Mouse (Mus musculus) kidney, embryonic 14.5 days (tissue): ENCODE results near the gene Ciita. TPM values are rescaled to one million over a fixed set of nuclear protein-coding genes. Genes with fewer than 3 reads are reported as not detected.
A peak's percentile ranks its signal among the peaks of the same experiment; 100 is the strongest.

Experiments used
- ATAC-seq: fragments of 200-750 bp; cut with Nextera tagmentation; 2 replicates; pipeline ENCODE4 v1.8.0; 2017; ENCODE audit warnings: moderate number of reproducible peaks, mild to moderate bottlenecking, moderate TSS enrichment, moderate library complexity; ENCODE audit not compliant: low FRiP score, low TSS enrichment
- H3K27ac ChIP-seq: fragments of 300-500 bp; sonication (generic); 2 replicates; pipeline ENCODE4 v1.5.1; 2014; ENCODE audit warnings: low read depth, mild to moderate bottlenecking, low read length, moderate library complexity, mixed read lengths
- H3K27me3 ChIP-seq: fragments of 300-500 bp; sonication (generic); 2 replicates; pipeline ENCODE4 v1.6.1; 2014; ENCODE audit warnings: mild to moderate bottlenecking, low read length; ENCODE audit not compliant: control insufficient read depth, insufficient read depth
- H3K36me3 ChIP-seq: fragments of 300-500 bp; sonication (generic); 2 replicates; pipeline ENCODE4 v1.6.1; 2014; ENCODE audit warnings: low read length, mixed read lengths; ENCODE audit not compliant: control insufficient read depth, insufficient read depth
- H3K4me1 ChIP-seq: fragments of 300-500 bp; sonication (generic); 2 replicates; pipeline ENCODE4 v1.6.1; 2014; ENCODE audit warnings: low read length, mixed read lengths; ENCODE audit not compliant: control insufficient read depth, insufficient read depth
- H3K4me2 ChIP-seq: fragments of 300-500 bp; sonication (generic); replicated peaks from 2 replicates; pipeline ENCODE4 v1.6.1; 2014; ENCODE audit warnings: low read depth, mild to moderate bottlenecking, low read length
- H3K4me3 ChIP-seq: fragments of 300-500 bp; sonication (generic); 2 replicates; pipeline ENCODE4 v1.5.1; 2014; ENCODE audit warnings: mild to moderate bottlenecking, low read length
- H3K9ac ChIP-seq: fragments of 300-500 bp; sonication (generic); 2 replicates; pipeline ENCODE4 v1.6.1; 2014; ENCODE audit warnings: low read depth, mild to moderate bottlenecking, low read length, moderate library complexity
- H3K9me3 ChIP-seq: fragments of 300-500 bp; sonication (generic); 2 replicates; pipeline ENCODE4 v1.6.1; 2016; ENCODE audit warnings: low read length; ENCODE audit not compliant: control insufficient read depth
- WGBS: fragments of 180-500 bp; shearing (Covaris S2); extraction: QIAGEN DNeasy Blood & Tissue Kit; methylation state at CpG from one replicate; pipeline ENCODE4 v1.1.7; 2014; 5-methylcytosine and 5-hydroxymethylcytosine counted together
- polyA plus RNA-seq: library from polyadenylated mRNA; unstranded; fragments of >200 nt; fragmentation: Nextera tagmentation; extraction: Ambion mirVana; gene quantifications from 2 replicates; pipeline ENCODE4 v1.2.1, GENCODE M21; 2014

The Ciita gene
- polyA plus RNA-seq, 1 experiment from 2014 or later: 1.4 TPM

DNA sequence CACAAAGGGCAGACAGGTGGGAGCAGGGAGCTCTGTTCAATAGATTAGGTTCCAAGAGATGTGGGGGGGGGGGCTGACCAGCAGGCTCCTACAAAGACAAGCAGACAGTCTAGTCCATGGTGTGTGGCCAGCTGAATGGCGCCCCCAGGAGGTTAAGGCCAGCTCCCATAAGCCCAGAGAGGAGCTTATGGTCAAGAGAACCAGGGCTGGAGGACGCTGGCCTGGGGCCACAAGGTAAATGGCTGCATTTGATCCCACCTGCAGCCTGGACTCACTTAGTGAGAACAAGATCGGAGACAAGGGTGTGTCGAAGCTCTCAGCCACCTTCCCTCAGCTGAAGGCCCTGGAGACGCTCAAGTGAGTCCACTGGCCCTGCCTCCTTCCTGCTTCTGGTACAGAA lies 38.2 kb downstream of the Ciita start:
- peak; percentile 33; the same call in 1 of the 2 replicates for ATAC-seq
- WGBS: 62% methylated on average over 5 of the region's 5 CpGs
- H3K4me1 ChIP-seq: peaks cover 6% of the 10 kb centered on the region; the same call in 1 of the 2 replicates
- H3K9me3 ChIP-seq: no peaks in the 10 kb centered on the region
- H3K36me3 ChIP-seq: no peaks in the 10 kb centered on the region
- H3K27me3 ChIP-seq: no peaks in the 10 kb centered on the region
- no peak overlapping the region for H3K4me2 ChIP-seq
- H3K27ac ChIP-seq: no peak overlapping the region
- no peak overlapping the region for H3K9ac ChIP-seq
- no peak overlapping the region for H3K4me3 ChIP-seq

DNA sequence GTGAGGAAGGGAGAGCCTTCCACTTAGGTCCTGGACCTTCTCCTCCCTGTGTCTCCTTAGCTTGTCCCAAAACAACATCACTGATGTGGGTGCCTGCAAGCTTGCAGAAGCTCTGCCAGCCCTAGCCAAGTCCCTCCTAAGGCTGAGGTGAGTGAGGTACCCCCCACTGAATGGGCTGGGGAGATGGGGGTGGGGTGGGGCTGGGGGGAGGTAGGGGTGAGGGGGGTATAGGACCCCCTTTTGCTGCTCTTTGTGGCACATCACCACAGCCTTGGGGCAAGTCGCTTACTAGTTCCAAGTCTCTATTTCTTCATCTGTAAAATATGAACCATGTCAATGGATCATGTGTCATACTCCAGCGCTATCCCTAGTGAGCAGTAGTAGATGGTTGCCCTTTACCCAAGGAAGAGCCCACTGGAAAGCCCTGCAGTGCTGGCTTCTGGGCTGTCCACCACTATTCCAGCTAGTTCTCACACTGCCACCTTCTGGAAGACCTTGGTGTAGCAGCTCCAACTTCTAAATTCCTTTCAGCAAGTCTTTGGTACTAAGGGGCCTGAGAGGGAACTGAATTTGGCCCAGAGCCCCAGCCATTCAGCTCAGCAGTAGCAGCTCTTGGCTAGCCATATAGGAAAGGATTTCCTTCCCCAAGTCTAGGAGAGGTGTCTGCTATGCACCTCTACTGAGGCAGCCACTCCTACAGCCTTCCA lies 41.2 kb downstream of the Ciita start:
- peak; percentile 73; the same call in 1 of the 2 replicates for ATAC-seq
- Histone ChIP-seq H3K9me3 (no peaks in the 10 kb centered on the region), H3K4me3 (no peak overlapping the region), H3K4me2 (no peak overlapping the region), H3K27ac (no peak overlapping the region), H3K9ac (no peak overlapping the region), H3K27me3 (no peaks in the 10 kb centered on the region), H3K36me3 (no peaks in the 10 kb centered on the region), H3K4me1 (peaks cover 6% of the 10 kb centered on the region; the same call in 1 of the 2 replicates)
- 33% methylated on average over 2 of the region's 2 CpGs for WGBS

DNA sequence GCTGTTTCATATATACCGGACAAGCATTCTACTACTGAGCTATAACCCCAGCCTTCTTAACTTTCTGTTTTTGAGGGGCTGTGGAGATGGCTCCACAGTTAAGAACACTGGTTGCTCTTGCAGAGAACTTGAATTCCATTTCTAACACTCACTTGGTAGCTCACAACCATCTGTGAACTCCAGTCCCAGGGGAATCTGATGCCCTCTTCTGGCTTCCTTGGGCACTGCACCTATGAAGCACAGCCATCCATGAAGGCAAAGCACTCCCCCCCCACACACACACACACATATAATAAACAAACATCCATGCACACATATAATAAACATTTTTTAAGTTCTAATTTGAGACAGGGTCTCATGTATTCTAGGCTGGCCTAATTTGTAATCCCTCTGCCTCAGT lies 43.0 kb downstream of the Ciita start:
- no peak for ATAC-seq
- H3K9me3 ChIP-seq: no peaks in the 10 kb centered on the region

DNA sequence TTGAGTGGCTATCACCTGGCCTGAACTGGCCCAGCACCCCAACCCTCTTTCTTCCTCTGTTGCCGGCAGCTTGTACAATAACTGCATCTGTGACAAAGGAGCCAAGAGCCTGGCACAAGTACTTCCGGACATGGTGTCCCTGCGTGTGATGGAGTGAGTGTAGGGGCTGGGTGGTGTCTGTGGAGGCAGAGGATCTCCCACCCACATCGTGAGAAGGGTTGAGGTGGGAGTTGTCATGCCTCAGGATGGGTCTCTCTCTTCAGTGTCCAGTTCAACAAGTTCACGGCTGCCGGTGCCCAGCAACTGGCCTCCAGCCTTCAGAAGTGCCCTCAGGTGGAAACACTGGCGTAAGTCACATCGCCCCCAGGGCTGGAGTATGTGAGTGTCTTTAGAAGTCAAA lies 43.8 kb downstream of the Ciita start:
- Histone ChIP-seq H3K4me3 (no peak overlapping the region), H3K9me3 (no peaks in the 10 kb centered on the region), H3K4me1 (no peaks in the 10 kb centered on the region), H3K27me3 (no peaks in the 10 kb centered on the region), H3K4me2 (no peak overlapping the region), H3K9ac (no peak overlapping the region), H3K36me3 (no peaks in the 10 kb centered on the region), H3K27ac (no peak overlapping the region)
- 83% methylated on average over 8 of the region's 8 CpGs for whole genome bisulfite sequencing
- no peak for ATAC-seq

More for the DNA sequence above, 43.0 kb downstream of the Ciita start:
- H3K27me3 ChIP-seq: no peaks in the 10 kb centered on the region
- no peaks in the 10 kb centered on the region for H3K4me1 ChIP-seq
- WGBS: 94% methylated on average over 1 of the region's 1 CpGs
- H3K27ac ChIP-seq: no peak overlapping the region
- H3K4me3 ChIP-seq: no peak overlapping the region
- H3K4me2 ChIP-seq: no peak overlapping the region
- no peak overlapping the region for H3K9ac ChIP-seq
- H3K36me3 ChIP-seq: no peaks in the 10 kb centered on the region

DNA sequence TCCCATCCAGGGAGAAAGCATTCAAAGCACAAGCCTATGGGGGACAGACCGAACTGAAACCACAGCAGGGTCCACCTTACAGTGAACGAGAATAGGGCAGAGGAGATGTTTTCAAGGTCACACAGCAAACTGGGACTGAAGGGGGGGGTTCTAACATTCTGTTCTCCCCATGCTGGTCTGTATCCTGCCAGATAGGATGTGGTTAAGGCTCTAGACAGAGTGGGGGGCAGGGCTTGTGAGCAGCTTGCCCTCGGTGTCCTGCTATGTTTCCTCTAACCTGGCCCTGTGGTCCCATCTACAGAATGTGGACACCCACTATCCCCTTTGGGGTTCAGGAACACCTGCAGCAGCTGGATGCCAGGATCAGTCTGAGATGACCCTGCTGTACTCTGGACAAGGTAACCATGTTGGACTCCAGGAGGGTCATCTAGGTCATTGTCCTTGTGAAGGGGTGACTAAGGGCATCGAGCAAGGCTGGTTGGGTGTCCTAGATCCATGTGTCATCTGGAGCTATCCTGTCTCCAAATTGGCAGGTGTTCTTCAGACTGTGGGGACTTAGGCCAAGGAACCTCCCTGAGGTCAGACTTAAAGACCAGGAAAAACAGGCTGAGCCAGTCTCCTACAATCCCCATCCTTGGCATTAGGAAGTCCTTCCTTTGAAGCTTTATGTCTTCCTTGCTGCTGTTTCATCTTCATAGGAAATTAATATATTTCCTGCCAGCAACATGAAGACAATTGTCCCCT lies 45.2 kb downstream of the Ciita start:
- no peaks in the 10 kb centered on the region for H3K4me1 ChIP-seq
- H3K9ac ChIP-seq: no peak overlapping the region
- no peak for ATAC-seq
- H3K36me3 ChIP-seq: no peaks in the 10 kb centered on the region
- H3K9me3 ChIP-seq: no peaks in the 10 kb centered on the region
- H3K27me3 ChIP-seq: no peaks in the 10 kb centered on the region
- H3K4me3 ChIP-seq: no peak overlapping the region
- WGBS: 78% methylated on average over 4 of the region's 4 CpGs
- H3K4me2 ChIP-seq: no peak overlapping the region
- no peak overlapping the region for H3K27ac ChIP-seq

DNA sequence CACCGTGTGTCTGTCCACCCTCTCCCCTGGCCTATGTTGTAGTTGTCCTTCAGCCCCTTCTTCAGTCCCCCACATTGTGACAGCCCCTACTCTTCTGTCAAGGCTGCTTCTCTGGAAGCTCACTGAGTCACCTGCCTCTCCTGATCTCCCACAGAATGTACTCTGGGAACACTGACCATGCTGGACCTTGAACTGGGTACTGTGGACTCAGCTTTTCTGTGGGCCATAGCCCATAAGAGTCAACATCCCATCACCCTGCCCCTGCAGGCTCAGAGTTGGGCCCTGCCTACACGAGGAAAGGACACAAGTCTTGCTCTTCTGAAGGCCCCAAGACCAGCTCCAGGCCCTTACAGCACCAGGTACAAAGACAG lies 45.7 kb downstream of the Ciita start:
- H3K36me3 ChIP-seq: peaks cover 5% of the 10 kb centered on the region; the same call in 1 of the 2 replicates
- H3K9ac ChIP-seq: no peak overlapping the region
- no peaks in the 10 kb centered on the region for H3K27me3 ChIP-seq
- no peak overlapping the region for H3K4me2 ChIP-seq
- no peaks in the 10 kb centered on the region for H3K9me3 ChIP-seq
- no peak for ATAC-seq
- H3K4me3 ChIP-seq: no peak overlapping the region
- H3K4me1 ChIP-seq: no peaks in the 10 kb centered on the region
- WGBS: 59% methylated on average over 2 of the region's 2 CpGs
- H3K27ac ChIP-seq: no peak overlapping the region

DNA sequence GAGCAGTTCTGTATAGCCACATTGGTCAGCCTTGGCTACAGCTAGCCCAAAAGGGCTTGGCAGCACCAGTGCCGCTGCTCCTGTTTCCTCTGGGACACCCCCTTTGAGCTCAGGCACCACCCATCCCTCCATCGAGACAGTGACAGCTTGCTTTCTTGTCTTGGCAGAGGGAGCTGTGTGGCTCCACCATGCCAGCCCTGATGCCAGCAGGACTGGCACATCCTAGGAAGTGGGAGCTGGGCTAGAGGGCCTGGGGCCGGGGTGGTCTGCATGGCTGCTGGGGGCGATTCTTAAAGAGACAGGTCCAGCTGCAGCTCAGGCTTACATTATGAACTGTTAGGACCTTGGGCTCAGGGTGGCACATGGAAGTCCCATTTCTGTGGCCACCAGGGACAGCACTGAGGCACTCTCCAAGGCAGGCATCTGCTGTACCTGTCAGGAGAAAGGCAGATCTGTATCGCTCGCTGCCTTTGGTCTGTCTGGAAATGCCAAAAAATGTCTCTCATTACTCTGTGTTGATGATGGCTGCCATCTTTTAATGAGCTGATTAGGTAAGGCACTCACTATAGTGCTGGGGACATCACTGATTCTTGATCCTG lies 47.3 kb downstream of the Ciita start:
- Histone ChIP-seq H3K27me3 (no peaks in the 10 kb centered on the region), H3K36me3 (peaks cover 6% of the 10 kb centered on the region; the same call in 1 of the 2 replicates), H3K4me3 (no peak overlapping the region), H3K4me2 (no peak overlapping the region), H3K9ac (no peak overlapping the region), H3K27ac (no peak overlapping the region), H3K4me1 (no peaks in the 10 kb centered on the region), H3K9me3 (no peaks in the 10 kb centered on the region)
- no peak for ATAC-seq
- WGBS: 75% methylated on average over 6 of the region's 6 CpGs

DNA sequence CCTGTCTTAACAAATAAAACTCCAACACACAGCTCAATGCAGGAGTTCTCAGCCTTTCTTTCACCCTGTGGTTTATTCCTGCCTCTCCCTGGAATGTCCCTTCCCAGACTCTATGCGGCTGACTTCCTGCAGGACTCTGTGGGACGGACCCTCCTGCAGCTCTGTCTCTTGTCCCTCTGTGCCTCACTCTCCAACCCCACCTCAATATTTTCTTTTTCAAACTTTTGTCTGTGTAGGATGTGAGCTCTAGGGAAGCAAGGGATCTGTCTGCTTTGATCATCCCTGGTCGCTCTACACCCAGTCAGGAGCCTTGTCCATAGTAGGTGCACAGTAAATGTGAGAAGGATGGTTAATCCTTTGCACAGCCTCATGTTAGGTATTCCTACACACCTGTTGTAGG lies 48.5 kb downstream of the Ciita start:
- Histone ChIP-seq H3K9me3 (no peaks in the 10 kb centered on the region), H3K27me3 (no peaks in the 10 kb centered on the region), H3K4me2 (no peak overlapping the region), H3K9ac (no peak overlapping the region), H3K4me1 (no peaks in the 10 kb centered on the region), H3K4me3 (no peak overlapping the region), H3K27ac (no peak overlapping the region), H3K36me3 (peaks cover 12% of the 10 kb centered on the region; the same call in 1 of the 2 replicates)
- no peak for ATAC-seq
- WGBS: 89% methylated on average over 3 of the region's 3 CpGs

DNA sequence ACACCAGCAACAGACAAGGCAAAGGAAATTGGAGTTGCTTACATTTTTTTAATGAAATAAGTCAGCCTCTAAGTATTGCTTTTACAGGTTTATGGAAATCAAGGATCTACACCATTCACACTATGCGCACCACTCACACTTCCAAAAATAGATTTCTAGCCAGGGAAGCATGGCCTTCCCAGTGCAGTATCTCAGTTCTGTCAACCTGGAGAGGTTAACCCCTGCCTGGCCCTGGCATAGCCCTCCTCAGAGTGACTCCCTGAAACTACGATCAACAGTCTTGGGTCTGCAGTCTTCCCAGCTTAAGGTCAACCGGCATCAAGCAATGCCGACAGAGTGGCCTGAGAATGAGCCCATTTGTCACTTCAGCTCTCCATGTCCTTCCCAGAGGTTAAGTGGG lies 50.3 kb downstream of the Ciita start:
- H3K4me1 ChIP-seq: no peaks in the 10 kb centered on the region
- H3K9me3 ChIP-seq: no peaks in the 10 kb centered on the region
- no peak overlapping the region for H3K4me3 ChIP-seq
- no peak overlapping the region for H3K9ac ChIP-seq
- no peaks in the 10 kb centered on the region for H3K27me3 ChIP-seq
- H3K36me3 ChIP-seq: peaks cover 12% of the 10 kb centered on the region; the same call in 1 of the 2 replicates
- H3K4me2 ChIP-seq: no peak overlapping the region
- H3K27ac ChIP-seq: no peak overlapping the region
- WGBS: 84% methylated on average over 4 of the region's 4 CpGs
- no peak for ATAC-seq
